Mouse (Mus musculus): ENCODE measurements around the gene Cdk5r1. TPM values are rescaled to one million over a fixed set of nuclear protein-coding genes. Genes with fewer than 3 reads are reported as not detected.

Gene Cdk5r1
- polyA plus RNA-seq (2014; fragmentation: Nextera tagmentation; extraction: Ambion mirVana), result 19.0 and 20.9 TPM in 2 replicates

DNA sequence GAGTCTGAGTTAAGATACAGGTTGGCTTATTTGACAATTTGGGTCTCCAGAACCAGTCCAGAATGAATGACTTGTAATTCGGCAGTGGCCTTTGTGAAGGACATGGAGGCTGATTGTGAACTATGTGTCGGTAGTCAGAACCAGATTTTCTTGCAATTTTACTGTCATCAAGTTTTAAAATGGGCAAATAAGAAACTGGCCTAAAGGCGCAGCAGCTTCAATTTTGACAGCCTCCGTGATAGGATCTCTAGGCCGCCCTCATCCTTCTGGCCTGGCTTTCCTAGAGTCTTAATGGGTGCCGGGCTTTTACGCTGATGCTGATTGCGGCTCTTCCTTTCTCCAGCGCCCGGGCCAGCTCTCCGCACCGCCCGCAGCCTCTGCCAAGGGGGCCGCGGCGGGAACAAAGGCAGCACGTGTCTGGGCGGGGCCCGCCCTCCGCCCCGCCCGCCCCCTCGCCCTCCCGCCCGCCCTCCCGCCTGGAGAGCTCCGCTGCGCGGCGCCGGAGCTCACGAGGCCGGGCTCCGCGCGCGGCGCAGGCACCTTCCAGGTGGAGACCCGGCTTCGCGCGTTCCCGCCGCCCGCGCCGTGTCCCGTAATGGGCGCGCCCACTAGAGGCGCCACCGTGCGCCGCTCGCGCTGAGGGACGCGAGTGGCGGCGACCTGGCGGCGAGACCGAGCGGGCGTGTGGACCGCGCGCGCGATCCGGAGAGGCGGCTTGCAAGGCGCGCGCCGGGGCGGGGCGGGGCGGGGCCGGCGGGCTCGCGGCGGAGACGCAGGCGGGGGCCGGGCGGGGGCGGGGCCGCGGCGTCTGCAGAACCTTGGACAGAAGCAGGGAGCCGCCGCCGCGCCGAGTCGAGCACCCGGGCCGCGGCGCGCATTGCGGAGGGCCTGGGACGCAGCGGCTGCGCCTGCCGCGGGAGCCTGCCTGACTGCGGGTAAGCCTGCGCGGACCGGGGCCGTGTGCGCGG, at the start of gene Cdk5r1:
TSS of gene Cdk5r1 (plus strand) at position 802 of the 968 bp plus-strand sequence.
- Histone ChIP-seq H3K4me1 (ENCODE audit: control insufficient read depth, insufficient read depth, low read length) (peaks cover 11% of the 10 kb centered on the region), H3K27me3 (ENCODE audit: control insufficient read depth, insufficient read depth, low read length) (peaks cover 7% of the 10 kb centered on the region; the same call in 1 of the 2 replicates)

DNA sequence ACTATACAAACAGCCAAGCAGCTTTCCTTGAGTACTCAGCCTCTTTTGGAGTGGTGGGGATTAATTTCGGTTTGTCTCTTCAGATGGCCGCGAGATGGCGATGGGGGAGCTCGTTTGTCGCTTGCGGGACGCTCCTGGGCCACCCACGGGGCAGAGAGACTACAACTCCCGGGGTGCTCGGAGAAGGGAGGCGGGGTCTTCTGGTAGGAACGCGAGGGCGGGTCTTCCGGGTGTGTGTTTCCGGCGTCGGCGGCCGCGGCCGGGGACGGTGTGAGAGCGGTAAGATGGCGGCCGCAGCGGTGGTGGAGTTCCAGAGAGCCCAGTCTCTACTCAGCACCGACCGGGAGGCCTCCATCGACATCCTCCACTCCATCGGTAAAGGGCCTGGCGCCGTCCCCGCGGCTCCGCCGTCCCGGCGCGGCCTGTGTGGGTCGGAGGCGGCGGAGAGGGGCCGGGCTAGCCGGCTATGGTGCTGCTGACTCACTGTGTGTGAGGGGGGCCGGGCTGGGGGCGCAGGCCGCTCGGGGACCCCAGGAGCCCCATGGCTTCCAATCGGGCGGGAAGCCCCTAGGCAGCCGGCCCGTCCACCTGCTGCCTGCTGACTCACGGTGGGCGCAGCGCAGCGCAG, 48.3 kb upstream of the Cdk5r1 start, which contains the start of gene Psmd11:
TSS of gene Psmd11 (plus strand) at position 235 of the 628 bp plus-strand sequence.
- peaks cover 8% of the 10 kb centered on the region for H3K36me3 ChIP-seq (ENCODE audit: control insufficient read depth, insufficient read depth, low read length)
- ATAC-seq (ENCODE audit: insufficient read depth, low FRiP score, low TSS enrichment) (peak; percentile 99), DNase-seq (ENCODE audit: low spot score) (peak; percentile 98)
- peak within 1 kb of the TSS; percentile 85 for H3K4me2 ChIP-seq (ENCODE audit: low read depth)
- H3K27me3 ChIP-seq (ENCODE audit: control insufficient read depth, insufficient read depth, low read length), result no peaks in the 10 kb centered on the region
- H3K4me3 ChIP-seq (ENCODE audit: low read depth, low read length), result peak within 1 kb of the TSS; percentile 88
- peak within 1 kb of the TSS; percentile 93 for H3K9ac ChIP-seq (ENCODE audit: low read length)
- H3K9me3 ChIP-seq (ENCODE audit: control insufficient read depth, low read length), result no peaks in the 10 kb centered on the region
- peaks cover 8% of the 10 kb centered on the region; the same call in 1 of the 2 replicates for H3K4me1 ChIP-seq (ENCODE audit: control insufficient read depth, insufficient read depth, low read length)
- H3K27ac ChIP-seq (ENCODE audit: low read depth, low read length), result peak within 1 kb of the TSS; percentile 72
- under 1% methylated on average over 54 of the region's 58 CpGs for WGBS

More for the DNA sequence above, at the start of gene Cdk5r1:
- Histone ChIP-seq H3K4me2 (ENCODE audit: low read depth) (peak within 1 kb of the TSS; percentile 96), H3K4me3 (ENCODE audit: low read depth, low read length) (peak within 1 kb of the TSS; percentile 67), H3K36me3 (ENCODE audit: control insufficient read depth, insufficient read depth, low read length) (no peaks in the 10 kb centered on the region; the same call in 1 of the 2 replicates), H3K9me3 (ENCODE audit: control insufficient read depth, low read length) (no peaks in the 10 kb centered on the region), H3K27ac (ENCODE audit: low read depth, low read length) (peak within 1 kb of the TSS; percentile 69), H3K9ac (ENCODE audit: low read length) (peak within 1 kb of the TSS; percentile 84)
- peak; percentile 88 for ATAC-seq (ENCODE audit: insufficient read depth, low FRiP score, low TSS enrichment)
- peak; percentile 96 for DNase-seq (ENCODE audit: low spot score)
- WGBS, result under 1% methylated on average over 48 of the region's 116 CpGs

DNA sequence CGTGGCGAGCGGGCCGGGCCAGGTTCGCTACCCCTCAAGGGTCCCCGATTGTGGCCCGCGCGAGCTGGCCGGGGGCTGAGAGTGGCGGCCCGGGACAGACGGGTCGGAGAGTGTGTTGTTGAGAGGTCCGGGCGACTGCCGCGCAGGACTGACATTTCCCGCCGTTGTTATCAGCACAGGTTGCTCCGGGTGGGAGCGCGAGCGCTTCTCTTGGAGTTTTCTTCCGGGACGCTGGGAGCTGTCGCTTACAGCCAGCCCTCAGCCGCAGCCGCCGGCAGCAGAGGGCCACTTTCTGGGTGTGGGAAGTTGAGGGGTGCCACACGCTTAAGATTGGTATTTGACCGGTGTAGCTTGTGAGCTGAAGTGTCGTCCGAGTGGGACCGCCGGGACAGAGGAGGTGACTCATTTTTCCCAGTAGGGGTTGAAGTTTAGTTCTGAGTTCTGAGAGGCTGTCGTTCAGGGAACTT, 47.8 kb upstream of the Cdk5r1 start:
- DNase-seq (ENCODE audit: low spot score) (no peak), ATAC-seq (ENCODE audit: insufficient read depth, low FRiP score, low TSS enrichment) (no peak; the same call in 1 of the 2 replicates)
- Histone ChIP-seq H3K4me2 (ENCODE audit: low read depth) (peak overlapping the region; percentile 85), H3K27me3 (ENCODE audit: control insufficient read depth, insufficient read depth, low read length) (no peaks in the 10 kb centered on the region), H3K9ac (ENCODE audit: low read length) (peak overlapping the region; percentile 93), H3K9me3 (ENCODE audit: control insufficient read depth, low read length) (no peaks in the 10 kb centered on the region), H3K4me1 (ENCODE audit: control insufficient read depth, insufficient read depth, low read length) (peaks cover 8% of the 10 kb centered on the region; the same call in 1 of the 2 replicates), H3K27ac (ENCODE audit: low read depth, low read length) (peak overlapping the region; percentile 72), H3K4me3 (ENCODE audit: low read depth, low read length) (peak overlapping the region; percentile 88), H3K36me3 (ENCODE audit: control insufficient read depth, insufficient read depth, low read length) (peaks cover 8% of the 10 kb centered on the region)
- under 1% methylated on average over 37 of the region's 37 CpGs for WGBS

DNA sequence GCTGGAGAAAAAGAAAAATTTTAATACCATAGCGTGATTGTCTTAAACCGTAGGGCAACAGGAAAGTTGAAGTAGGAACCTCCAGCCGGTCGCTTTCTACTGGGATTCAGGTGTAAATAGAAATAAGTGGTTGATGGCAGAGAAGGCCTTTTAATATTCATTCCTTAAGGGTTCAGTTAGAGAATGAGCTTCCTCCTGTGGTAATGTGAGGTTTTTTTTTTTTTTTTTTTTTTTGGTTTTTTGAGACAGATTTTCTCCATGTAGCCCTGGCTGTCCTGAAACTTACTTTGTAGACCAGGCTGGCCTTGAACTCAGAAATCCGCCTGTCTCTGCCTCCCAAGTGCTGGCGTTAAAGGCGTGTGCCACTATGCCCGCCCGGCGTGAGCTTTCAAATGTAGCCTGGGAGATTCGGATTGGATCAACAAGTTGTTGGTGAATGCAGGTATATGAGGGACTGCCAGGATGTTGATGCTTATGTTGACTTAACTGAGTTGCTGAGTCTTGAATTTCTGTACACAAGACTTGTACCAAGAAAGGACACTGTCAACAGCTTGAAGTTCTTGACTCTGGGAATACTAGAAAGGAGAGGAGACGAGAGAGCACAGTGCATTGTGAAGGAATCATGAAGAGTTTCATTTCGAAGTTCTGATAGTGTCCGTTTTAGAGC, 47.2 kb upstream of the Cdk5r1 start:
- ATAC-seq (ENCODE audit: insufficient read depth, low FRiP score, low TSS enrichment) (no peak), DNase-seq (ENCODE audit: low spot score) (no peak)
- H3K9ac ChIP-seq (ENCODE audit: low read length), result peak overlapping the region; percentile 93
- H3K4me1 ChIP-seq (ENCODE audit: control insufficient read depth, insufficient read depth, low read length), result peaks cover 8% of the 10 kb centered on the region; the same call in 1 of the 2 replicates
- H3K27ac ChIP-seq (ENCODE audit: low read depth, low read length), result no peak overlapping the region
- H3K27me3 ChIP-seq (ENCODE audit: control insufficient read depth, insufficient read depth, low read length), result no peaks in the 10 kb centered on the region
- peak overlapping the region; percentile 85 for H3K4me2 ChIP-seq (ENCODE audit: low read depth)
- WGBS, result 59% methylated on average over 14 of the region's 14 CpGs
- H3K9me3 ChIP-seq (ENCODE audit: control insufficient read depth, low read length), result no peaks in the 10 kb centered on the region
- peak overlapping the region; percentile 88 for H3K4me3 ChIP-seq (ENCODE audit: low read depth, low read length)
- H3K36me3 ChIP-seq (ENCODE audit: control insufficient read depth, insufficient read depth, low read length), result peaks cover 8% of the 10 kb centered on the region

DNA sequence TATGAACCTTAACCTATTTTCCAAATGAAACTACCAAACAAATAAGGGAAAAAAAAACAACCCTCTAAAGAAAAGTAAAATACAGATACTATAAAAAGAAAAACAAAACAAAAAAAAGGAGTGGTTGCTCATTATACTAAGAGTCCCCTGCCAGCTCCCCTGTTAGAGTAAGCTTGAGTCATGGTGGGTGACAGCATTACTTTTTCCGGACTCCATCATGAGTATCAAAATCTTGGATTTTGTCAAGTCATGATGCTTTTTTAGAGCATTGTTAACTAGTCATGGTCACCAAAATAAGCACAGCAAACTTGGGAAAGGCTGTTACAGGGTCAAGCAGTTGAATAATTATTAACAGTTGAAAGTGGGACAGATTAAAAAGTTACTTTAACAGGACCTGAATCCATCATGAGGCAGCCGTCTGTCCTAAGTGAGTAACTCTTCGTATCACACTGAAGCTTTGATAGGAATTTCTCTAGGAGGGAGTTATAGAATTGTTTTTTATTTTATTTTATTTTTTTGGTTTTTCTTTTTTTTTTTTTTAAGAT, 46.4 kb upstream of the Cdk5r1 start:
- no peaks in the 10 kb centered on the region for H3K9me3 ChIP-seq (ENCODE audit: control insufficient read depth, low read length)
- no peak overlapping the region for H3K27ac ChIP-seq (ENCODE audit: low read depth, low read length)
- DNase-seq (ENCODE audit: low spot score), result no peak
- WGBS, result 97% methylated on average over 3 of the region's 3 CpGs
- peaks cover 8% of the 10 kb centered on the region for H3K36me3 ChIP-seq (ENCODE audit: control insufficient read depth, insufficient read depth, low read length)
- no peaks in the 10 kb centered on the region for H3K27me3 ChIP-seq (ENCODE audit: control insufficient read depth, insufficient read depth, low read length)
- H3K9ac ChIP-seq (ENCODE audit: low read length), result no peak overlapping the region
- ATAC-seq (ENCODE audit: insufficient read depth, low FRiP score, low TSS enrichment), result no peak
- H3K4me3 ChIP-seq (ENCODE audit: low read depth, low read length), result no peak overlapping the region
- H3K4me2 ChIP-seq (ENCODE audit: low read depth), result no peak overlapping the region
- peaks cover 8% of the 10 kb centered on the region; the same call in 1 of the 2 replicates for H3K4me1 ChIP-seq (ENCODE audit: control insufficient read depth, insufficient read depth, low read length)

DNA sequence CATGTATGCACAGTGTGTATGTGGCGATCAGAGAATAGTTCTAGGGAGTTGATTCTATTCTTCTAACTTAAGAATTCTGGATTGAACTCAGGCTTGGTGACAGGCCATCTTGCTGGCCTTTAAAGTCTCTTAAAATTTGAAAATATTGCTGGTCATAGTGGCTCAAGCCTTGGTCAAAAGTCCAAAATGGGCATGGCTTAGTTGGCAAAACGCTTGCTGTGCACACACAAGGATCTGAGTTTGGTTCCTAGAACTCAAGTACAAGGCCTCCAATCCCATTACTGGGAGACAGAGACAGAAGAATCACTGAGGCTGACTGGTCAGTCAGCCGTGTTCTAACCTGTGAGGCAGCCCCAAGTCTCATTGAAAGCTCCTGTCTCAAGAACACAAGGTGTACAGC, 29.9 kb upstream of the Cdk5r1 start:
- Histone ChIP-seq H3K36me3 (ENCODE audit: control insufficient read depth, insufficient read depth, low read length) (peaks cover 5% of the 10 kb centered on the region), H3K4me3 (ENCODE audit: low read depth, low read length) (no peak overlapping the region), H3K27me3 (ENCODE audit: control insufficient read depth, insufficient read depth, low read length) (no peaks in the 10 kb centered on the region), H3K4me2 (ENCODE audit: low read depth) (no peak overlapping the region), H3K27ac (ENCODE audit: low read depth, low read length) (no peak overlapping the region), H3K4me1 (ENCODE audit: control insufficient read depth, insufficient read depth, low read length) (no peaks in the 10 kb centered on the region), H3K9me3 (ENCODE audit: control insufficient read depth, low read length) (no peaks in the 10 kb centered on the region), H3K9ac (ENCODE audit: low read length) (no peak overlapping the region)
- ATAC-seq (ENCODE audit: insufficient read depth, low FRiP score, low TSS enrichment), result no peak
- no peak for DNase-seq (ENCODE audit: low spot score)
- WGBS, result 90% methylated on average over 3 of the region's 3 CpGs

DNA sequence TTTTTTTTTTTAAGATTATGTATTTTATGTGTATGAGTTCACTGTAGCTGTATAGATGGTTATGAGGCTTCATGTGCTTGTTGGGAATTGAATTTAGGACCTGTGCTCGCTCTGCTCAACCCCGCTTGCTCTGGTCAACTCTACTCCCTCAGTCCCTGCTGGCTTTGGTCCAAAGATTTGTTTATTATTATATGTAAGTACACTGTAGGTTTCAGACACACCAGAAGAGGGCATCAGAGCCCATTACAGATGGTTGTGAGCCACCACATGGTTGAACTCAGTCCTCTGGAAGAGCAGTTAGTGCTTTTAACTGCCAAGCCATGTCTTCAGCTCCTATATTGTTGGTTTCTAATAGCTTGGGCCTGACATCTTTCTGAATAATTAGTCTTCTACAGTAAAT, 27.0 kb upstream of the Cdk5r1 start:
- no peak overlapping the region for H3K4me2 ChIP-seq (ENCODE audit: low read depth)
- H3K4me3 ChIP-seq (ENCODE audit: low read depth, low read length), result no peak overlapping the region
- H3K27me3 ChIP-seq (ENCODE audit: control insufficient read depth, insufficient read depth, low read length), result no peaks in the 10 kb centered on the region
- no peaks in the 10 kb centered on the region for H3K4me1 ChIP-seq (ENCODE audit: control insufficient read depth, insufficient read depth, low read length)
- 91% methylated on average over 2 of the region's 2 CpGs for WGBS
- no peak for ATAC-seq (ENCODE audit: insufficient read depth, low FRiP score, low TSS enrichment)
- H3K36me3 ChIP-seq (ENCODE audit: control insufficient read depth, insufficient read depth, low read length), result peaks cover 8% of the 10 kb centered on the region
- no peaks in the 10 kb centered on the region for H3K9me3 ChIP-seq (ENCODE audit: control insufficient read depth, low read length)
- no peak for DNase-seq (ENCODE audit: low spot score)
- H3K9ac ChIP-seq (ENCODE audit: low read length), result no peak overlapping the region
- no peak overlapping the region for H3K27ac ChIP-seq (ENCODE audit: low read depth, low read length)

DNA sequence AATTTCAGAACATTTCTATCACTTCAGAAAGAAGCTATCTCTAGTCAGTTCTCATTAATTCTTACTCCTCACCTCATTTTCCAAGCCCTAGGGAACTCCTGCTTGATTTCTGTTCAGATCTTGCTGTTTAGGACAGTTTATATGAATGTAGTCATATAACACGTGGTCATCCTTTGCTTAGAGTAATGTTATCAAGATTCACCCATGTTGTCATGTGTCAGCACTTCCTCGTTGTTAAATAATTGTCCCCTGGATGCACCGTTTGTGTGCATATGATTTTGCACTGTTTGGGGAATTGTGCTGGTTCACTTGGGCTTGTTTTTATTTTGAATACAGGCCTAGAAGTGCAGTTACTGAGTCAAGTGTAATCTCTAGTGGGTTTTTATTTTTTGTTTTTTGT, 24.6 kb upstream of the Cdk5r1 start:
- no peak for DNase-seq (ENCODE audit: low spot score)
- WGBS, result 94% methylated on average over 3 of the region's 3 CpGs
- H3K4me1 ChIP-seq (ENCODE audit: control insufficient read depth, insufficient read depth, low read length), result no peaks in the 10 kb centered on the region
- no peak overlapping the region for H3K4me3 ChIP-seq (ENCODE audit: low read depth, low read length)
- H3K27me3 ChIP-seq (ENCODE audit: control insufficient read depth, insufficient read depth, low read length), result no peaks in the 10 kb centered on the region
- H3K9me3 ChIP-seq (ENCODE audit: control insufficient read depth, low read length), result no peaks in the 10 kb centered on the region
- ATAC-seq (ENCODE audit: insufficient read depth, low FRiP score, low TSS enrichment), result no peak
- H3K9ac ChIP-seq (ENCODE audit: low read length), result no peak overlapping the region
- H3K27ac ChIP-seq (ENCODE audit: low read depth, low read length), result no peak overlapping the region
- no peak overlapping the region for H3K4me2 ChIP-seq (ENCODE audit: low read depth)
- peaks cover 2% of the 10 kb centered on the region for H3K36me3 ChIP-seq (ENCODE audit: control insufficient read depth, insufficient read depth, low read length)
